Mouse (Mus musculus) thymus, postnatal 10 days (tissue): Measurements from ENCODE around the gene Bnipl.

ENCODE experiments used
- DNase-seq, 2 experiments: peaks; one replicate each; pipeline ENCODE4 v3.0.0; 2021; ENCODE audit warnings: low spot score in 2 of 2

The Bnipl gene

DNA sequence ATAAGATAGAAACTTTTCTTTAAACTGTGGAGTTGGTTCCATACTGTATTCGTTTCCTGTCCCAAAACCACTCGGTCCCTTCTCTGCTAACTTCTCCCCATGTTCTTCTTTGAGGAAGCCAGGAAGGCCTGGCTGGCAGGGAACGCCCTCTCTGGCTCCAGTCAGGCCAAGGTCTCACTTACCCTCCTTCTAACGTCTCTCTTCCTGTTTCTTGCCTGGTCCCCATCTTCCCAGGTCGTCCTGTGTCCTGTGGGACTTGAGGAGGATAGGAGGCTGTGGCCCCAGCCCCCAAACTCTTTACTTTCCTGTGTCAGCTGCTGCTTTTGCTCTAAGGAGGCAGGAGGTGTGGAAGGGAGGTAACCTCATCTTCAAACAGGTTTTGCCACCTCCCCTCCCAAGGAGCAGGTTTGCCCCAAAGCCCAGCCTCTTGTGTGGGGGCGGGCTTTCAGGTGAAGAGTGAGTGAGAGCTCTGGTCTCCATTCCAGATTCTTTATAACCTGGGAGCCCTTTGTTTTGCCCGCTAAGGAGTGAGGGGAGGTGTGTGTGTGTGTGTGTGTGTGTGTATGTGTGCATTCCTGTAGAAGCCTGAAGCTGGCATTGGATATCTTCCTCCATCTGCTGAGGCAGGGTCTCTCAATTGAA, at the start of gene Bnipl:
TSS of gene Bnipl (minus strand) at position 411 of the 642 bp plus-strand sequence.
- DNase-seq: no peak

DNA sequence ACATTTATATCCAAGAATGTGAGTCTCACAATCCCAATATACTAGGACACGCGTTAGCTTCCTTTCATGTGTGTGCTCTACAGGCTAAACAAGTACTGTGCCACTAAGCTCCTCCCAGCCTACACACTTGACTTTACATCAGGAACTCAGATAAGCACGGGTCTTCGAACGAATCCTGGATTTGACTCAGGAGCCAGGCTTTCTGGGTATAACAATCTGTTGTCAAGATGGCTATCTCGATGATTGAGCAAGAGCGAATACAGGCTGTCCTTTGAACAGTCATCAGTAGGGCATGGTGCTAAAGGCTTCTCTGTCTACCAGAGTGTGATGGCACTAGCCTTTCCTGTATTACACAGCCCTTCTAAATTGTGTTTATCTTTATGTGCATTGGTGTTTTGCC, 47.0 kb upstream of the Bnipl start:
- DNase-seq: no peak

DNA sequence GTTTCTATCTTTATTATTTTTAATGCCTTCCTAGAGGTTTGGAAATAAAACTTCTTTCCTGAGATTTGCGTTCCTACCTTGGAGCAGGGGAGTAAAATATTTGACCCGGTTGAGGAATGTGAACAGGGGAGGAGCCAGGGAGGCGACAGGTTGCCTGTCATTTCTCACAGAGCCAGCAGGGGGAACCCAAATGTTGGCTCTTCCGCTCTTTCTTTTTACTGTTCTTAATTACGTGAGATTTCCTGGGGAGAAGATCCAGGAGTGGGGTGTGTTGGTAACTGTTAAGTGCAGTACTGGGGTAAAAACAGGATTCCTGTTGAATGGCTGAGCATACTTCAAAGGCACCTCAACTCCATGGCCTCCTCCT, 45.1 kb upstream of the Bnipl start:
- peak in 1 of 2 experiments; percentile 55 for DNase-seq

DNA sequence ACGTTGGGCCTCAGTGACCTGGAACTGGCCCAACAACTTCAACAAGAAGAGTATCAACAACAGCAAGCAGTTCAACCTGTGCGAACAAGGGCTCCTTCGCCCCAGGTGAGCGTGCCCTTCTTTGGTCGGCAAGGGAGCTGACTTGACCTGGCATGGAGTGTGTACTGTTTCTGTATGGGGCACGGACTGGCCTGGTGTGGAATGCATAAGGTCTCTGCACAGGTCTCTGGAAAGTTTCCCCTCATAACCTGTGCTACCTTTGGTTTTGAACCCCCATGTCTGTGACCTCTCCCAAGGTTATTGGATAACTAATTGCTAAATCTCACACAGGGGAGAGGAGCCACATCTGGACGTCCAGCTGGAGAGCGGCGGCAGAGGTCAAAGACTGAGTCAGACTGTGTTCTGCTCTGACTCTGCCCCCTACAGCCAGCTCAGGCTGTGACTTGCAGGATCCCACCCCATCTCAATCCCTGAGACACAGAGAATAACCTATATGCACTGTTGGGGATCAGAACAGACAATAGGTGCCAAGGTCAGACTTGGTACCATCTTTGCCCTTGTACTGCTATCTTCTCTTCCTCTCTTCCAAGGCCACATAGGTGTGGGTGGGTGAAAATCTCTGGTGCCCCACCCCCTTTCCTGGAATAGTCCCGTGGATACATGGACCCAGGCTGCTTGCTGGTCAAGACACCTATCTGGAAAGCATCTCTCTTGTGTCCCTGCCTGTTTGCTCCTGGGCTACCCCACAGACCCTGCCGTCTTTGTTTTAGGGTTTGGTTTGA, 44.5 kb upstream of the Bnipl start:
- DNase-seq: no peak

DNA sequence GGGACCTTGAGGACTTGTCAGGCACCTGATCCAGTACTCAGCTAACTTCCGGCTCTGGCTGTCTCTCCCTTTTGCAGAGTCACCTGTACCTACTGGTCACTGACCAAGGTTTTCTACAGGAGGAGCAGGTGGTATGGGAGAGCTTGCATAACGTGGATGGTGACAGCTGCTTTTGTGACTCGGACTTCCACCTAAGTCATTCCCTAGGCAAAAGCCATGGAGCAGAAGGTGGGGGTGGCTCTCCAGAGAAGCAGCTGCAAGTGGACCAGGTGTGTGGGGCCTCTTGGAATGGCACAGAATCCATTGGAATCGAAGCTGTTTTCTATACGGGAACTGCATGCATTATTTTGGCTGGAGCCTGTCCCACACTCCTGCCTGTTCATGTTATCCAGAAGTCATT, 43.7 kb upstream of the Bnipl start:
- no peak for DNase-seq

DNA sequence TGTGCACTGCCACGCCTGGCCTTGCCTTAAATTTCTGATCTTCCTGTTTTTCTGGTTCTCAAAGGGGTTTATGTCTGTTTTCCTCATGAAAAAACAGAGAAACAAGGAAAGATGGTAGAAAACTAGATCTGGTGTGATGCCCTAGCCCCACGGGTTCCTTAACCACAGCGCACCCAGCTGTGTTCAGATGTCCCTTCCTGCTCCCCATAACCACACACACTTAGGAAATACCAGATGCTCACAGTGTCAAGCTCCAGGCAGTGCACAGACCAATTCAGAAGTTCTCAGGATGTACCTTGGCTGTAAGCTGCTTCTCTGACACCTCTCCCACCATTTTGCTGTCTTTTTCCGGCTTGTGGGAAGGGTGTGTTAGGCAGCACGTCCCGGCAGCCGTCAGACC, 43.3 kb upstream of the Bnipl start:
- no peak for DNase-seq

DNA sequence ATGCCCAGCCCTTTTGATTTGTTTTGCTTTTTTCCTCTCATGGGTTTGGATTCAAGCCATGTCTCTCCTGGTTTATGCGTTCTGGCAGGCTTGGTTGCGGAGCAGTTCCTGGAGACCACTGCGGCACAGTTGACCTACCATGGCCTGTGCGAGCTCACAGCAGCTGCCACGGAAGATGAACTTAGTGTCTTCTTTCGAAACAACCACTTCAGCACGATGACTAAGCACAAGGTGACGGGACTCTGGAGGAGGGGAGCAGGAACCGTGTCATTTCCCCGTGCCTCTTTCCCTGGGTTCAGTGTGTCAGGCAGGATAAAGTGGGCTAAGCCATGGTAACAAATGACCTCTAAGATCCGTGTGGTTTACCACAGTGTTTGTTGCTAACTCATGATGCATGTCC, 42.5 kb upstream of the Bnipl start:
- DNase-seq: no peak

DNA sequence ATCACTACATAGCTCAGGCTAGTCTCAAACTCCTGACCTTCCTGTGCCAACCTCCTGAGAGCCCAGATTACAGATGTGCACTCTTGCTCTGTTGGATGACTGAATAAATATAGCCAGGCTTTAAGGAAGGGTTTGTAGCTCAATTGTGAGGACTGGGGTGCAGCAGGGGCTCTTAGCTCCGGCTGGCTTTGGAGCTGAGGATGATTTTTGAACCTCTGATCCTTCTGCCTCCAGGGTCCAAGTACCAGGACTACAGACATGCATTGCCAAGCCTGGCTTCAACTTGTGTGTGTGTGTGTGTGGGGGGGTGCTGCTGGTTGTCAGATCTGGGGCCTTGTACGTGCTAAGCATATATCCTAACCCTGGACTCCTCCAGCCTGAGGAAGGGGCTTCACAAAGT, 41.9 kb upstream of the Bnipl start:
- no peak for DNase-seq

DNA sequence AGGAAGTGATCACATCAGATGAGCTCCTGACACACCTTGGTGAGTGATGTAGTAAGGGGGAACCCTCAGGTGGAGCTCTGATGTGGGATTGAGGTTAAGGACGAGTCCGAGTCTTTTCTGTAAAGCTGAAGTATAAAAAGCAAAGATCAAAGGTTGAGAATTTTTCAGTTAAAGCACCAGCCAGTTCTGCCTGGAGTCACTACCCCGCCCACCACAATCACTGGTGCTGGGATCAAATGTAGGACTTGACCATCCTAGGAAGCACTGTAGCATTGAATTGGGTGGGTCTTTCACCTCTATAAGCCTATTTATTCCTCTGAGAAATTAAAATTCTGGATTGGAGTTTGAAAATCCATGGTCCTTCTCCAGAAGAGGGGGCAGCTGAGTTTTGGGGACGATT, 40.0 kb upstream of the Bnipl start:
- no peak for DNase-seq

DNA sequence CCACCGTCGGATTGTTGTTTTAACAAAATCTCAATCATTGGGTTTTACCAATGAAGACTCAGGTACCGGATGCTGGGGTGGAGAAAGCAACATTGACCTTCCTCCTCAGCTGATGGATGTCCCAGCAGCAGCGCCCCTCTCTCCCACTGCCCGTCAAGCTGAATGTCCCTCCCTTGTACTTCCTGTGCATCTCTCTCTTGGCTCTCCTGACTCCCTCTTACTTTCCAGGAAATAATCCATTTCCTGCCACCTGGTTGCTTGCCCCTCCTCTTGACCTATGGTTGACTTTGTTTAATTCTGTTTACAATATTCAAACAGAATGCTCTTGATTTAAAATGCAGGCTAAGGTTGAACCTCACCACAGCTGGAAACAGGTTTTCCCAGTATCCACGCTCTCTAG, 39.2 kb upstream of the Bnipl start:
- DNase-seq: no peak

DNA sequence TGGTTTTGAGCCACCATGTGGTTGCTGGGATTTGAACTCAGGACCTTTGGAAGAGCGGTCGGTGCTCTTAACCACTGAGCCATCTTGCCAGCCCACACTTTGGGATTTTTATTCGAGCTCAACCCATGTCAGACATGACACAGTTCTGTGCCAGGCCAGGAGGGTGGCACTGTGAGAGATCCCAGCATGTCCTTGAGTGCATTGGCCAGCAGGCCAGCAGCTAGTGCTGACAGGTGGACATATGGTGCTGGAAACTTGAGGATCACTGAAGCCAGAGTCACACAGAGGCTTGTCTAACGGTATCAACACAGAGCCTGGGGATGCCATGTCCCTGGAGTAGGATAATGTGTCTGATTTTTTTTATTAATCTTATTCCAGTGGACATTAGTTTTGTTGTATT, 38.4 kb upstream of the Bnipl start:
- no peak for DNase-seq

DNA sequence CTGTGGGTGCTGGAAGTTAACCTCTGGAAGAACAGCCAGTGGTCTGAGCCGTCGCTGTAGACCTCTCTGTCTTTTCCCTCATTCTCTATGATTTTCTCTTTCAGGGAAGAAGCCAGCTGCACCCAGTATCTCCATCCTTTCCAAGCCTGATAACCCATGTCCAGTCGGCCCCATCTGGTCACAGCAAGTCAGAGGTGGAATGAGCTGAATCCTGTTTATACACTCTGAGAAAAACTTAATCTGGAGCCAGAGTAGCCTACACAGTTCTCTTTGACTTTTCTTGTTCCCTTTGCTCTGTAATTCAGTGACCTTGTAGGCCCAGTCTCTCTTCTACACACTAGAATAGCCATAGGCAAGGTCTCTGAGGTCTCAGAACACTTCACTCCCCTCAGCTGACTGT, 36.5 kb upstream of the Bnipl start:
- DNase-seq: no peak

DNA sequence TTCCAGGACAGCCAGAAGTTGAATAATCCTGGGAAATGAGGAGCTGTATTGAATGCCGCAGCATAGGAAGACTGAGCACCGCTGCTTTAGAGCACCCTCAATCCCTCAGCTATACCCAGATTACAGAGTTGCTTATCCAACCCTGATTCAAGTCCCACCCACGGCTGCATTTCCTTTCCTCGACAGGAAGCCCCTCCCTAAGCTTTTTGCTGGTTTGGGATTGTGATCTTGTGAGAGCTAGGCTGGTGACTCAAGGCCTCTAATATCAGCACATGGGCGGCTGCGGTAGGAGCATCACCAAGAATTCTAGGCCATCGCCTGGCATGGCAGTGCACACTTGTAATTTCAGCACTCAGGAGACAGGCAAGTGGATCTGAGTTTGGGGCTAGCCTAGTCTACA, 35.5 kb upstream of the Bnipl start:
- DNase-seq: no peak

DNA sequence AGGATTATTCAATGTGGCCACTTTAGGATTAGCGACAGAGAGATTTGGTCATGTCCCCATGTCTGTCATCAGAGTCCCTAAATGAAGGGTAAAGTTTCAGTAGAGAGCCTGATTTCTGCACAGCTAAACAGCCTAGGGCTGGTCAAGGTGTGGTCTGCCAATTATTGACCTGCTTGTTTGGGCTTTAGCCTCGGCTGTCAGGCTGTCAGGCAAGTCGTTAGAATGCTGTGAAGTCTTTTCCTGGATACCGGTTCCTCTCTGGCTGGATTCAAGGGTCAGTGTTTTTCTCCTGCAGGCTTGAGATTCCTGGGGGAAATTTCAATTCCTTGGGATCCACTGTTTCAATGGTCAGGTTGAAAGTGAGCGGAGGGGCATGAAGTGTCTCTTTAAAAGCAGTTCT, 35.0 kb upstream of the Bnipl start:
- DNase-seq: no peak

DNA sequence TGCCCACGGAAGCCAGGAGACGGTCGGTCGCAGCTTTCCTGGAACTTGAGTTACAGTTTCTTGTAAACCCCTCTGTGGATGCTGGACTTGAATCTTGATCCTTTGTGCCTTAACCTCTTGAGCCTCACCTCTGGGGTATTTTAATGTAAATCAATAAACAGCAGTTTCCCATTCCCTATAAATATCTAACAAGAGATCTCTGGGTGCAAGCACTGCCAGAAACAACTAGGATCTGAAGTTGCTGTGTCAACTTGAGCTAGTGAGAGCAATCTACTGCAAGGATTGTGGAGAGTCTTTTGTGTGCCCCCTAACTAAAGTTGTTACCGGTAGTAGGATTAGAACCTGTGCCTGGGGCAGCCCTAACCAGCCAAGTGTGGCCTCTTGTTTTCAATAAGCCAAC, 34.4 kb upstream of the Bnipl start:
- DNase-seq: no peak

DNA sequence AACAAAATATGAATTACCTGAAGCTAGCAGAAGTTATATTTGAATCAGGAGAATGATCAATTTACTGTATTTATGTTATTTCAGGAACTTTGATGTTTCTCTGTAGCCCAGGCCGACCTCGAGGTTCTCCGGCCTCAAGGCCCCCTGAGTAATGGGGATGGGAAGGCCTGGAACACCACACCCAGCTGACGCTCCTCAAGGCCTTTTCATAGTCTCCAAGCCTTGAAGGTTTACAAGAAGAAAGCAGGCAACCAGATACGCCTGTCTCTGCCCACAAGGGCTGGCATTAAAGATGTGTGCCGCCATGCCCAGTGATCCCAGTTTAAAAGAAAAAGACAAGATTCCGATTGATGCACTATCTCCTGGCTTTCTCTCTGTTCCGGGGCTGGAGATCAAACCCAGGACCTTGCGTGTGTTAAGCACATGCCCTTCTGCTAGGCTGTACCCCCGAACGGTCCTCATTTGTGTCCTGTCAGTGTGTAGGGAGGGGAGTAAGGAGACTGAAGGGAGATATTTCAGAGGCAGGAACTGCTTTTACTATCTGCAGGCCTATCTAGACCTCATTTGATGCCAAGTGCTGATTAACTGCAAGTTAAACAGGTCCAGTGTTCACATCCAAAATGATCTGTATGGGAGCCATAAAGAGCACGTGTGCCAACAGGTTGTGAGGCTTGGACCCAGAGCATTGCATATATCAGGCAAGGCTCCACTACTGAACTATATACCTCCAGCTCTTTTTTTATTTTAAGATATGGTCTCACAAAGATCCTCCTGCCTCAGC, 33.7 kb upstream of the Bnipl start:
- no peak for DNase-seq

DNA sequence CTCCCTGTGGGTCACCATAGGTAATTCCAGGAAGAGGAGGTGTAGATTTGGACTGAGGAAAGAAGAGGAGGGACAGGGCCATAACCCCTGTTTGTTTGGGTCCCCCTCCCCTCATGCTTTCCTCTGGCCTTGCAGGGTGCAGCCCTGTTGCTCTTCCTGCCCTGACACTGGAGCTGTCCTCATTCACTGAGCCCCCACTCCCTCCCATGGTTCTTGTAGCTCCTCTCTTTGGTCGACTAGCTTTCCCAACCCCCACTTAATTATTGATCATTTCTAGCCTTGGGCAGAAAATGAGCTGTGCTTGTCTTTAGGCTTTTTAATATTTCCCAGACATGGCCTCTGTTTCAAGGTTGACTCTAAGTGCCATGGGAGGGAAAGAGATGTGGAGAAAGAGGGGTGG, 33.1 kb upstream of the Bnipl start:
- DNase-seq: no peak

DNA sequence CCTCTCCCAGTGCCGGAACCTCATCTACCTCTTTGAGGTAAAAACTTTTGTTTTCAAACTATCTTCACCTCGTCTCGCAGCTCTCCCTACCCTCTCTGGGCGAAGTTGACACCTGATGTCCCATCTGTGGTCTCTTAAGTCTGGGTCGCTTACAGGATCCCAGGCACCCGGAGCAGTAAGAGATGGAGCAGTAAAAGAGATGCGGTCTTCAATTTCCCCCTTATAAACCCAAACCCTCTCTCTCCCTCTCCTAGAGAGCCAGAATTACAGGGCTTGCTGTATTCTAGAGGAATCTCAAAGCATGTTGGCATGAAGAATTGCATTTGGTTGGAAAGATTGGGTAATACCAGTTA, 32.6 kb upstream of the Bnipl start:
- no peak for DNase-seq

DNA sequence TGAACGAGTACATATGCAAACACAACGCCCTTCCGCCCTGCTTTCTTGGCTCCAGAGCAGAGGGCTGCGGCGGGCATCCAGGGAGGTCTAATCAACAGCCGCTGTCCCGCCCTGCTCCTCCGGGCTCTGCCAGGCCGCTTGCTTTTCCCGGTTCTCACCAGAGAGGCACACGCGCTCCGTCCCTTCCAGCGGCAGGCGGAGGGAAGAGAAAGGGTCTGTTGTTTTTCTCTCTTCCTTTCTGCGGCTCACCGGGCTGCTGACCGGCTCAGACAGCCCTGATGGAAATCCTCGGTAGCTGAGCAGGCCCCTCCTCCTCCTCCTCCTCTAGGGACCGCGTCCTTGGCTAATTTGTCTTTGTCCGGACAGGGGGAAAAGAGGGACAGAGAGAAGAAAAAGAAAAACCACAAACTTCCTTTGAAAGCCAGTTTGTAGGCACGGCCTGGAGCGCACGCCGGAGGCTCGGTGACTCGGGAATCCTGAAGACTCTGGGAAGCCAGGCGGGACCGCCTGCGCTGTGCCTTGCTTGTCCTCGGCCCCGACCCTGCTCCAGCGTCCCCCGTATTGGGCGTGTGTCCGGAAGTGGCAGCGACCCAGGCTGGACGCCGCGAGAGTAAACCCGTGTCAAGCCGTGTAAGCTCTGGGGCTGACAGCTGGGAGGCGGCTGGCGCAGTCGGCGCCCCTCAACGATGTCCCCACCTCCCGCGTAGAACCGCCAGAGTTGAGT, 32.0 kb upstream of the Bnipl start:
- peak; percentile 44 to 49 for DNase-seq

DNA sequence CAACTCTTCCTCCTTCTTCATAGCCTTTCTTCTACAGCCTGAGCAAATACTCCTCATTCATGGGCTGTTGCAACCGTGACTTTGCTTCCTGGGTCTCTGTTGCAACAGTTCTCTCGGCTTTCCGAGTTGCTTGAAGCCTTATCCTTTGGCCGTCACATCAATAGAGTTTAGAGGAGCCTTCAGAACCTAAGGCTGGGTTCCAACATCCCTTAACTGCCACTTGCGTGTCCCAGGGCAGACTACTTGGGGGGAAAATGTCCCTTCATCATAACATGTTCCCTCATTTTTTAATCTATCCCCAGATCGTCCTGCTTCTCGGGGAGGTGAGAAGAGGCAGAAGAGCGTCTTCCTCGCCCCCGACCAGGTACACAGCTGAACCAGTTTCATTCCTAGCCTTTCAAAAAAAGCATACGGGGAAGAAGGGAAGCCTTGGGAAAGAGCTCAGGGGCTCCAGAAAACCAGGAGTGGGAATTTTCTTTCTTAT, 31.4 kb upstream of the Bnipl start:
- peak; percentile 52 to 54 for DNase-seq

DNA sequence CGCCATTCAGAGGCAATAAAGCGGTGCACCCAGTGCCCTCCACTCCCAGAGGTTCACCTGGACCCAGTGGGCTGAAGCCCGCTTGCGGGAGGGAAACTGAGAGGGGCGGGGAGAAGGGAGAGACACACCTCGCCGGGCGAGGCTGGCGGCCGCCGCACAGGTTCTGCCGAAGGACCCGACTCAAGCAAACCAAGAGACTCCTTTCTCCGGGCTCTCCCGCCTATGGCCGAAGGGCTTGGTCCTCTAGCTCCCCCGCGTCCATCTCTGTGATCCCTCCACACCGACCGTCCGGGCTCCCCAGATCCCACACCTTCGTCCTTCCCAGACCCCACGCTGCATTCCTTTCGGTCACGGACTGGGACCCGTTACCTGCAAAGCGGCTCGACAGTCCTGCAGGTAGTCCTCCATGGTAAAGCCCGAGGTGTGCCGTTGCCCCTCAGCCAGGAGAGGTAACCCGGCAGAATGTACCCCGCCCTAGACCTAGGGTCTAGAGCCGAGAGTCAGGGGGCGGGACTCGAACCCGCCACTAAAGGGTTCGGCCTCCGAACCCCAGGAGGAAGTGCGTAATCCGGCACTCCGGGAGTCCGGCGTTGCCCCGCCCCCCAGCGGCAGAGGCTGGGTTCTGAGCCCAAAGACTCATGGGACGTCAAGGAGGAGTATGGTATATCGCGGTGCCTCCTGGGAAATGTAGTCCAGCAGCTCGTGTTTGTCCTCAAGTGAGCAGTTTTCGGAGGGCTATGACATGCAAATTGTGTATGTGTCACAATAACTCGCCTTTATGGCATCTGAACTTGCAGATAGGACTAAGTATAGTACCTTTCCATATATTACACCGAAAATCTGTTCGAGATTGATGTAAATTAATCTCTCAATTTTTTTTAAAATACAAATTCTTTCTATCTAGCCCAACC, 30.5 kb upstream of the Bnipl start, which contains the start of the genes Mindy1 and Prune1:
TSS of gene Mindy1 (plus strand) at position 130 of the 911 bp plus-strand sequence.
TSS of gene Prune1 (minus strand) at position 861 of the 911 bp plus-strand sequence.
- DNase-seq: peak; percentile 99
